ENCODE assay signal across 8 mouse cellular contexts in genomic region chr2:114654365-114655239, GRCm38 (mm10). TPM values are rescaled to one million over a fixed set of nuclear protein-coding genes. Genes with fewer than 3 reads are reported as not detected.
DNase-seq lines count a peak whose midpoint lies in the region; ATAC-seq lines count a peak whose summit lies in the region.

TSS of gene Dph6 (minus strand) at chr2:114654964.

- peak within 1 kb of the TSS; percentile 92 for H3K27ac ChIP-seq in hindbrain, embryonic 16.5 days (ENCODE audit: low read depth, low read length)
- H3K27ac ChIP-seq in macrophage, result peak within 1 kb of the TSS; percentile 75

- no peaks in the 10 kb centered on the region for H3K79me2 ChIP-seq in macrophage (ENCODE audit: inconsistent target)

- no peaks in the 10 kb centered on the region for H3K36me3 ChIP-seq in hindbrain, embryonic 16.5 days (ENCODE audit: control insufficient read depth, insufficient read depth, low read length)
- no peaks in the 10 kb centered on the region for H3K36me3 ChIP-seq in macrophage (ENCODE audit: inconsistent target)

- H3K9ac ChIP-seq in hindbrain, embryonic 16.5 days (ENCODE audit: low read depth, low read length), result peak within 1 kb of the TSS; percentile 80

- peaks cover 6% of the 10 kb centered on the region for H3K4me1 ChIP-seq in hindbrain, embryonic 16.5 days (ENCODE audit: control insufficient read depth, insufficient read depth, low read depth, low read length)

- peak within 1 kb of the TSS; percentile 61 for H3K4me2 ChIP-seq in hindbrain, embryonic 16.5 days (ENCODE audit: low read length)

- H3K27me3 ChIP-seq in hindbrain, embryonic 16.5 days (replicated peaks; ENCODE audit: control insufficient read depth, insufficient read depth, low read length), result no peaks in the 10 kb centered on the region

- peak; percentile 71 for DNase-seq in WW6 (ENCODE audit: low read depth, low spot score)
- peak; percentile 56 to 83 for DNase-seq in cerebellum, postnatal 4 days (ENCODE audit: low spot score in 2 of 2)
- DNase-seq in gastrocnemius, adult 18-20 months (ENCODE audit: low spot score), result peak; percentile 87
- peak; percentile 79 to 85 for DNase-seq in left cerebral cortex, adult 18-20 months (ENCODE audit: low spot score in 2 of 2)
- DNase-seq in right cerebral cortex, adult 18-20 months, result peak; percentile 87
- peak; percentile 43 for DNase-seq in urinary bladder, postnatal 10 days (ENCODE audit: low spot score)

- WGBS in hindbrain, embryonic 16.5 days, result under 1% methylated on average over 40 of the region's 45 CpGs
- WGBS in macrophage (ENCODE audit: missing documents), result under 1% methylated on average over 45 of the region's 45 CpGs

- H3K9me3 ChIP-seq in hindbrain, embryonic 16.5 days (ENCODE audit: control insufficient read depth, low read length), result no peaks in the 10 kb centered on the region

- peak within 1 kb of the TSS; percentile 63 for H3K4me3 ChIP-seq in hindbrain, embryonic 16.5 days (ENCODE audit: low read length)
- peak within 1 kb of the TSS; percentile 59 for H3K4me3 ChIP-seq in macrophage (ENCODE audit: inconsistent target)

- ATAC-seq in hindbrain, embryonic 16.5 days, result peak; percentile 99

RNA-seq across cellular contexts. Expression of gene Dph6, which starts in this region (rescaled TPM):
- total RNA-seq in gastrocnemius, adult 18-20 months (2021), result 1 to 10 TPM; 4.2 to 5.1 TPM
- polyA plus RNA-seq in hindbrain, embryonic 16.5 days (2015; fragmentation: Nextera tagmentation; extraction: Ambion mirVana), result 14.1 and 15.1 TPM in 2 replicates
- 10 to 100 TPM; 13.6 to 14.5 TPM for total RNA-seq in left cerebral cortex, adult 18-20 months (2021)
- 10 to 100 TPM in 21 of 26 experiments, 1 to 10 TPM in 5; 5.2 to 24.6 (median 14.7) TPM for total RNA-seq in macrophage (2018; cell fraction: chromatin; rRNA removed)
- 1 to 10 TPM; 5.2 to 8.8 (median 7.3) TPM for total RNA-seq in macrophage (2018; cell fraction: cytosol; rRNA removed)
- 10 to 100 TPM in 15 of 26 experiments, 1 to 10 TPM in 11; 5.2 to 31.2 (median 10.9) TPM for total RNA-seq in macrophage (2018; cell fraction: nucleus; rRNA removed)
- polyA plus RNA-seq in macrophage (2018), result 5.7 to 17.3 TPM (median 11.9 TPM) in 3 replicates

Comparison
In these comparisons a context has a peak if more than half of its experiments do, and no peak if none do; other contexts are left out.
1. Peak in every context shown above with its lines: DNase-seq, ATAC-seq, H3K4me3 ChIP-seq and H3K27ac ChIP-seq.